Mouse (Mus musculus) midbrain, embryonic 15.5 days (tissue): ENCODE results near the gene Zfp398. TPM values are rescaled to one million over a fixed set of nuclear protein-coding genes. Genes with fewer than 3 reads are reported as not detected.

ENCODE experiments used
- ATAC-seq: fragments of 200-750 bp; cut with Nextera tagmentation; replicated peaks from 2 replicates; pipeline ENCODE4 v1.8.0; 2017; ENCODE audit warnings: moderate TSS enrichment
- H3K27ac ChIP-seq: fragments of 300-500 bp; sonication (generic); 2 replicates; pipeline ENCODE4 v1.5.1; 2015; ENCODE audit warnings: mild to moderate bottlenecking, inconsistent platforms
- H3K27me3 ChIP-seq: fragments of 300-500 bp; sonication (generic); replicated peaks from 2 replicates; pipeline ENCODE4 v1.6.1; 2015; ENCODE audit warnings: inconsistent platforms
- H3K36me3 ChIP-seq: fragments of 300-500 bp; sonication (generic); replicated peaks from 2 replicates; pipeline ENCODE4 v1.6.1; 2015; ENCODE audit warnings: inconsistent platforms
- H3K4me1 ChIP-seq: fragments of 300-500 bp; sonication (generic); 2 replicates; pipeline ENCODE4 v1.6.1; 2015; ENCODE audit warnings: inconsistent platforms
- H3K4me2 ChIP-seq: fragments of 300-500 bp; sonication (generic); 2 replicates; pipeline ENCODE4 v1.6.1; 2015; ENCODE audit warnings: inconsistent platforms, mild to moderate bottlenecking, moderate library complexity
- H3K4me3 ChIP-seq: fragments of 300-500 bp; sonication (generic); 2 replicates; pipeline ENCODE4 v1.5.1; 2015; ENCODE audit warnings: mild to moderate bottlenecking, inconsistent platforms
- H3K9ac ChIP-seq: fragments of 300-500 bp; sonication (generic); 2 replicates; pipeline ENCODE4 v1.6.1; 2015; ENCODE audit warnings: mild to moderate bottlenecking, inconsistent platforms
- H3K9me3 ChIP-seq: fragments of 300-500 bp; sonication (generic); 2 replicates; pipeline ENCODE4 v1.6.1; 2016; ENCODE audit warnings: inconsistent platforms
- WGBS: fragments of 180-500 bp; shearing (Covaris S2); methylation state at CpG from one replicate; pipeline ENCODE4 v1.1.7; 2015; ENCODE audit warnings: mixed read lengths; 5-methylcytosine and 5-hydroxymethylcytosine counted together
- polyA plus RNA-seq: library from polyadenylated mRNA; unstranded; fragments of >200 nt; fragmentation: Nextera tagmentation; extraction: Ambion mirVana; gene quantifications from 2 replicates; pipeline ENCODE4 v1.2.1, GENCODE M21; 2015

Zfp398 gene
- 20.9 and 22.5 TPM in 2 replicates for polyA plus RNA-seq

DNA sequence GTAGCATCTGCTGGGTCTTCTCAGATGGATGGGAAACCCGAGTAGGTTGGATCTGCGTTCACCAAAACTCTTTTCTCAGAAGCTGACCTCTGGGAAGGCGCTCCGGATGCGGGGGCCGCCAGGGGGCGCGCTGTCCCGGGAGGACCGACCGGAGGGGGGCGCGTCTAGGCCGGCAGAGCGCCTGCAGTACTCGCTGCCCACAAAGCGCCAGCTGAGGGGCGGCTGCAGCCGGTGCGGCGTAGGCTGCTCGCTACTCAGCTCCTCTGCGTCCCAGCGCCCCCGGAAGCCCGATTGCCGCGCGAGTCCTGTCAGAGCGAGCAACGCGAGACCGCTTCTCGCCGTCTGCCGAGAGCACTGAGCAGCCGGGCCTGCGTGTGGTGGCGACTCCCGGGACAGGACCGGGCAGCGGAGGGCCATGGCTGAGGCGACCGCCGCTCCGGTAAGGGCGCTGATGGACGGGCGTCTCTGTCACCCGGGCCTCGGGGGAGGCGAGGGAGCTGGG lies at the start of gene Zfp398:
Gene Zfp398, plus strand, starts transcription at position 180 of the 502 bp plus-strand sequence.
- peak within 1 kb of the TSS; percentile 92 for H3K9ac ChIP-seq
- WGBS: under 1% methylated on average over 51 of the region's 52 CpGs
- no peaks in the 10 kb centered on the region for H3K9me3 ChIP-seq
- H3K27me3 ChIP-seq: no peaks in the 10 kb centered on the region
- no peaks in the 10 kb centered on the region for H3K36me3 ChIP-seq
- H3K27ac ChIP-seq: peak within 1 kb of the TSS; percentile 98
- peak within 1 kb of the TSS; percentile 98 for H3K4me3 ChIP-seq
- H3K4me1 ChIP-seq: peaks cover 12% of the 10 kb centered on the region
- peak within 1 kb of the TSS; percentile 52 for H3K4me2 ChIP-seq
- ATAC-seq: peak; percentile 95

DNA sequence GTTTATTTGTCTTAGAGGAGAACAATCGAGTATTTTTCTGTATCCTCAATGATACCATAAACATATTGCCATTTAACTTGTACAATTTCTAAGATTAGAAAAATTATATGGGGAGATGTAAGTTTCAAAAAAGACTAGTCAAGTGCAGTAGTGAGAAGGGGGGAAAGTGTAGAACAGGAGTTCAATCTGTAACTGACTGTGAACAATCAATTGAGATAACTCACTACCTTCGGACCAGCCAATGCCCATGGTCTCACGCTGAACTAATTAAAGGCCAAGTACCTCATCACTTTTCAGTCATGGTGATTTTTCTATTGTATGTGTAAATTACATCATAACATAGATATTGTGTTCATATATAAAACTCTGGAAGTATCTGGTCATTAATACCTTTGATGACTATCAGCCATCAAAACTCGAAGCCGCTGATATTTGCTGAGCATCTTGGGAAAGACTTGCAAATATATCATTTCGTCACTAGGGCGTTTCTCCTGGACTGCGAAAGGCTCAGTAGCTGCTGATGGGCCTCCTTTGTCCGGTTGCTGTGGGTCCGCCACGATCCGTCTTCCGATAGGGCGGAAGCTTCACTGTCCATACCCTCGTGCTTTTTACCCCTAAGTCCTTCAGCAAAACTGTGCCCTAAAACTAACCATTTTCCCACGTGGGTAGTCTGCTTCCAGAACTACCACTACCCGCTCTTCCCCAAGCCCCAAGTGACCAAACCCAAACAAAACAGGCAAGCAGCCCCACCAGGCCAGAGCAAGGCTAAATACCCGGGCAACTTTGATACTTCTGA lies 47.3 kb upstream of the Zfp398 start:
- Histone ChIP-seq H3K36me3 (no peaks in the 10 kb centered on the region), H3K4me1 (peaks cover 6% of the 10 kb centered on the region), H3K4me3 (peak overlapping the region; percentile 46), H3K9ac (peak overlapping the region; percentile 60), H3K9me3 (no peaks in the 10 kb centered on the region), H3K27ac (peak overlapping the region; percentile 90), H3K27me3 (no peaks in the 10 kb centered on the region), H3K4me2 (peak overlapping the region; percentile 52)
- peak; percentile 96 for ATAC-seq
- WGBS: 1% methylated on average over 18 of the region's 18 CpGs

DNA sequence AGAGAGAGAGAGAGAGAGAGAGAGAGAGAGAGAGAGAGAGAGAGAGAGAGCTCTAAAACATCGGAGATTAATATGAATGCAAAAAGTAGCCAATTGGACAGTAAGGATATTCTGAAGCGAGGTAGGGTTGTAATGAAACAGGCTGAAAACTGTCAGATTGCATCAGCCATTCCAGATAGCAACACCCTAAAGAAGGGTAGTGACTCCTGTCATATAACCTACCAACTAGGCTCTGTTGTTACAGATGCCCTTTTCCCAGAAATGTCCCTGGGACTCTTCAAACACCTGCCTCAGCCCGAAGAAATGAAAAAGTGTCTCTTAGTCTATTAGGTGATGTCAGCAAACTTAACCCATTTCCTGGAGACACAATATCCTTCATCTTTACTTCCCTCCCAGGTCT lies 46.6 kb upstream of the Zfp398 start:
- peak overlapping the region; percentile 52 for H3K4me2 ChIP-seq
- H3K4me1 ChIP-seq: peaks cover 6% of the 10 kb centered on the region
- 30% methylated on average over 3 of the region's 3 CpGs for WGBS
- H3K4me3 ChIP-seq: peak overlapping the region; percentile 46
- peak overlapping the region; percentile 90 for H3K27ac ChIP-seq
- ATAC-seq: peak; percentile 48
- no peaks in the 10 kb centered on the region for H3K27me3 ChIP-seq
- H3K9ac ChIP-seq: peak overlapping the region; percentile 60
- H3K36me3 ChIP-seq: no peaks in the 10 kb centered on the region
- H3K9me3 ChIP-seq: no peaks in the 10 kb centered on the region

DNA sequence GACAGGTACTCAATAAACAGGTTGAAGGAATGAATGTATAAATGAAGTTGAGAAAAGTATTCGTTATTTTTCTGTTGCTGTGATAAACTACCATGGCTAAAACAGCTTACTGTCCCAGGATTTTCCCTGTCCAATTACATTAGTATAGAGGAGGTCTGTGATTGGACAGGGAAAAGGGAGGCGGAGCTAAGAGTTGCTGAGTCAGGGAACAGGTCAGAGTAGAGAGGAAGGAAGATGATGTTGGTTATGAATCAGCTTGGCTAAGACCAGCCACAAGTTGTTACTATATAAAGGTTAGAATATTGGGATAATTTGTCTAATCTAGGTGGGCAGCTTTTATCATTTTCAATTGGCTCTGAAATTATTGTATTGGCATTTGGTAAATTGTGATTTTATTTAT lies 44.7 kb upstream of the Zfp398 start:
- Histone ChIP-seq H3K36me3 (peaks cover 9% of the 10 kb centered on the region), H3K27ac (no peak overlapping the region), H3K9me3 (no peaks in the 10 kb centered on the region), H3K9ac (no peak overlapping the region), H3K4me3 (no peak overlapping the region), H3K4me2 (no peak overlapping the region), H3K4me1 (peaks cover 8% of the 10 kb centered on the region), H3K27me3 (no peaks in the 10 kb centered on the region)
- WGBS: 60% methylated on average over 2 of the region's 2 CpGs
- no peak for ATAC-seq

DNA sequence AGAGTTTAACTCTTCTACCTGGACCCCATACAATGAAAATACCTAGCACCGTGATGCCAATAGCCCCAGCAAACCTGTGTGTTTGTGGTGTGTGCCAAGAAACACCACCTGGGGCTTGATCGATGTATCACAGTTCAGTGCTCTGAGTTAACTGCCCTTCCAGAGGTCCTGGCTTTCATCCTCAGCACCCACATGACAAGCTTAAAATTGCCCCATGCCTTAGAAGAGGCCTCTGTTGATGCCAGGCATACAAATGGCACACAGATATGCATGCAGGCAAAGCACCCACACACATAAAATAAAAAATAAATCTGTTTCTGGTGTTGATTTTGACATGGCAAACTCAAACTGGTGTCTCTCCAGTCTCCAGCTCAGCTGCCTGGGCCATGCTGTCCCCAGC lies 42.9 kb upstream of the Zfp398 start:
- Histone ChIP-seq H3K9ac (no peak overlapping the region), H3K4me3 (no peak overlapping the region), H3K36me3 (peaks cover 24% of the 10 kb centered on the region), H3K4me1 (peaks cover 8% of the 10 kb centered on the region), H3K9me3 (no peaks in the 10 kb centered on the region), H3K27me3 (no peaks in the 10 kb centered on the region), H3K4me2 (no peak overlapping the region), H3K27ac (no peak overlapping the region)
- 92% methylated on average over 2 of the region's 2 CpGs for WGBS
- no peak for ATAC-seq

DNA sequence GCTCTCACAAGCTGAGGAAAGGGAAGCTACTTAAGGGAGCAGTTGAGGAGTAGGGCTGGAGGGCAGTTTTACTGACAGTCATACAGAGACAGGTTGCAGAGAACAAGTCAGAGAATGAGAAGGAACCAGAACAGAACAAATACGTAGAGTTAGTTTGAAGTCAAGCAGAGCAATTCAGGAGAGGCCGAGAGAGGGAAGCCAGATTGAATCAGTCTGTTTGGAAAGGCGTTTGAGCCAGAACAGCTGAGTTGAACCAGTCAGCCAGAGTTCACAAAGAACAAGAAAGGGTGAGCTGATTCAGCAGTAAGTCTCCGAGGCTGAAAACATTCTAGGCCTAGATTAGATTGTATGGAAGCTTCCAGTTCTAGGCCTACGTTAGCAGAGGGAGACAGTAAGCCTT lies 42.2 kb upstream of the Zfp398 start:
- ATAC-seq: no peak
- Histone ChIP-seq H3K27me3 (no peaks in the 10 kb centered on the region), H3K36me3 (peaks cover 26% of the 10 kb centered on the region), H3K4me1 (peaks cover 8% of the 10 kb centered on the region), H3K4me2 (no peak overlapping the region), H3K4me3 (no peak overlapping the region), H3K27ac (no peak overlapping the region), H3K9ac (no peak overlapping the region), H3K9me3 (no peaks in the 10 kb centered on the region)
- WGBS: 78% methylated on average over 5 of the region's 5 CpGs

DNA sequence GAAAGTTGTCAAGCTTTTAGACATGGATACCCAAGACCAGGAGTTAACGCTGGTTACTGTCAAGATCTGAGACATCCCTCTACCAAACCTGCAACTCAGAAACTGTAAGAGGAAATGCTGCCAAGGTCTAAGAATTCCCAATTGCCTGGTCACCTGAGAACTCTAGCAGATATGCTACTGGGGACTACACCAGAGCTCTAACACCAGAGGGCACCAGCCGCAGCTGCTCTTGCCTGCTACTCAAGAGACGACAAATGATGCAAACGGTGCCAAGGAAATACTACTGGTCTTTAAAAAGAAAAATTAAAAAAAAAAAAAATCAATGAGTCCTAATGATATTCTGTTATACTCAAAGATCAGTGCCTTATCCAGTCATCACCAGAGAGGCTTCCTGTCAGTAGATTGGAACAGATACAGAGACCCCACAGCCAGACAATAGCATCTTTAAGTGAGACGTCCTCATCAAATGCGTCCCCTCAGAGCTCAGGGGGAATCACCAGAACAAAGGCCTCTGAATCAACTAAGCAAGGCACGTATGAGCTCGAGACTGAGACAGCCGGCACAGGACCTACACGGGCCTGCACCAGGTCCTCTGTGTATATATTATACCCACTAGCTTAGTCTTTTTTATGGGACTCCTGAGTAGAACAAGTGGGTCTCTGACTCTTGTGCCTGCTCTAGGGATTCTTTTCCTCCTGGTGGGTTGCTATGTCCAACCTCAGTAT lies 41.2 kb upstream of the Zfp398 start:
- Histone ChIP-seq H3K36me3 (peaks cover 26% of the 10 kb centered on the region), H3K4me2 (no peak overlapping the region), H3K4me1 (peaks cover 3% of the 10 kb centered on the region; the same call in 1 of the 2 replicates), H3K27ac (peak overlapping the region; percentile 18; the same call in 1 of the 2 replicates), H3K9me3 (no peaks in the 10 kb centered on the region), H3K4me3 (no peak overlapping the region), H3K9ac (no peak overlapping the region), H3K27me3 (no peaks in the 10 kb centered on the region)
- 0 out of 2 replicates have a peak, but pooled peaks have one; percentile 18 for ATAC-seq
- 30% methylated on average over 10 of the region's 10 CpGs for WGBS

DNA sequence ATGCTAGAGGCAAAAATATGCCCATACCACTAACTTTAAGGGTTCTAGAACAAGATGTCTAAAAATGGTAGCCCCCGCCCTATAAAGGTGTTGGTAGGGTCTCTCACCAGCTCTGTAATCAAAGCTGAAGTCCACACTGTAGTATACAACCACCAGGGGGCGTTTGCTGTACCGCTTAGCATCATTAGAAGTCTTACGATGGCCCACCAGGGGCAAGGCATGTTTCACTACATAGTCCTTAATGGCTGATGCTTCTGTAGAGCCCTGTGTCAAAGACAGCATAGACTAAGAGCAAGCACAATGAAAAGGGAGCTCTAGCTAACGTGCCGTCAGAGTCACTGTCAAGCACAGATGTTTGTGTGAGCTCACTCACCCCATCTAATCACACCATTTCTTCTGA lies 36.4 kb upstream of the Zfp398 start:
- Histone ChIP-seq H3K27ac (no peak overlapping the region), H3K4me1 (0 out of 2 replicates have a peak, but pooled peaks cover 3% of the 10 kb centered on the region), H3K9me3 (no peaks in the 10 kb centered on the region), H3K4me3 (no peak overlapping the region), H3K9ac (no peak overlapping the region), H3K36me3 (peaks cover 65% of the 10 kb centered on the region), H3K4me2 (no peak overlapping the region), H3K27me3 (no peaks in the 10 kb centered on the region)
- 50% methylated on average over 6 of the region's 6 CpGs for WGBS
- peak; percentile 45 for ATAC-seq

DNA sequence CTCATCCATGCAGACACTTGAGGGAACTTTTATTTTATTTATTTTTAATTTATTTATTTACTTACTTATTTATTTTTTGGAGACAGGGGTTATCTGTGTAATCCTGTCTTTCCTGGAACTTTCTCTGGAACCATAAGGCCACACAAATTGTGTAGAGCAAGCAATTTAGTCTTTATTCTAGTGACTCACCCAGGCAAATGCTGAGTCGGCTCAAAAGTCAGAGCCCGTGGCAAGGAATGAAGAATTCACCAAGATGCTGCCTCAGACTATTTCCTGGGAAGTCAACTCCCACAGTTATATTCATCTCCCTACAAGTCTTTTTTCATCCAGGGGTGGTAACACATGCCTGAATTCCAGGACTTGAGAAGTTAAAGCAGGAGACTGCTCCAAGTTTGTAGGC lies 29.9 kb upstream of the Zfp398 start:
- Histone ChIP-seq H3K4me2 (no peak overlapping the region), H3K27me3 (no peaks in the 10 kb centered on the region), H3K9me3 (no peaks in the 10 kb centered on the region), H3K27ac (no peak overlapping the region), H3K4me1 (peaks cover 12% of the 10 kb centered on the region), H3K4me3 (no peak overlapping the region), H3K36me3 (peaks cover 56% of the 10 kb centered on the region), H3K9ac (no peak overlapping the region)
- no peak for ATAC-seq
- WGBS: 87% methylated on average over 2 of the region's 2 CpGs

DNA sequence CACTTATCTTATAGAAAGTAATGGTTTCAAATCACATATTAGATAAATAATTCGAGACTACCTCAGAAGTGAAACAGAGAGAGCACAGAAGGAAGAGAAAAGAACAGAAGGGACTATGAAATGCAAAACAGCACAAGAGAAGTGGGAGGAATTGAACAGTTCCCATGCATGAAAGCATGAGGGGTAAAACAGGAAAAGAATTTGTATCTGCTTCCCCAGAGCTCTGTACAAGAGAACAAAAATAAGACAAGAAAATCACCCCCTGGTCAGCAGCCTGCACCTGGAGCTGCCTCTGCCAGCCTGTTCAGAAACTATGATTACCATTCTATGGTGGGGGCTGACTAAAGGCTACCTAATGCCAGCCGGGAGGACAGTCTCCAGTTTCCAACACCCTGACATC lies 28.0 kb upstream of the Zfp398 start:
- H3K36me3 ChIP-seq: peaks cover 44% of the 10 kb centered on the region
- no peaks in the 10 kb centered on the region for H3K27me3 ChIP-seq
- no peak overlapping the region for H3K27ac ChIP-seq
- ATAC-seq: no peak
- peaks cover 29% of the 10 kb centered on the region for H3K4me1 ChIP-seq
- no peak overlapping the region for H3K4me3 ChIP-seq
- H3K9ac ChIP-seq: no peak overlapping the region
- 96% methylated on average over 2 of the region's 2 CpGs for WGBS
- H3K4me2 ChIP-seq: no peak overlapping the region
- no peaks in the 10 kb centered on the region for H3K9me3 ChIP-seq

DNA sequence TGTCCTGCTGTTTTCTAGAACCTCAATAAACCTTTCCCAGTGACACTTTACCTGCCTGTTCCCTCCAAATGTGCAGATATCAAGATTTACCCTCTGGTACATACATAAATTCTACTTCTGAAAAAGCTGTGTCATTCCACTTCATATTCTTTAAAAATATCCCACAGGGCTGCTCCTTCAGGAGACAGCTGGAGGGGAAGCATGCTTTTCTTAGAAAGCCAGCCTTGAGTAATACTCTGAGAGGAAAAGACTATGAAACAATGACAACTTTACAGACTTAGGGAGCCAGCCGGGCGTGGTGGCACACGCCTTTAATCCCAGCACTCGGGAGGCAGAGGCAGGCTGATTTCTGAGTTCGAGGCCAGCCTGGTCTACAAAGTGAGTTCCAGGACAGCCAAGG lies 26.9 kb upstream of the Zfp398 start:
- WGBS: 94% methylated on average over 5 of the region's 5 CpGs
- H3K27me3 ChIP-seq: no peaks in the 10 kb centered on the region
- no peaks in the 10 kb centered on the region for H3K9me3 ChIP-seq
- no peak overlapping the region for H3K4me2 ChIP-seq
- H3K27ac ChIP-seq: no peak overlapping the region
- ATAC-seq: no peak
- peaks cover 34% of the 10 kb centered on the region for H3K36me3 ChIP-seq
- no peak overlapping the region for H3K4me3 ChIP-seq
- H3K4me1 ChIP-seq: peaks cover 29% of the 10 kb centered on the region
- no peak overlapping the region for H3K9ac ChIP-seq

DNA sequence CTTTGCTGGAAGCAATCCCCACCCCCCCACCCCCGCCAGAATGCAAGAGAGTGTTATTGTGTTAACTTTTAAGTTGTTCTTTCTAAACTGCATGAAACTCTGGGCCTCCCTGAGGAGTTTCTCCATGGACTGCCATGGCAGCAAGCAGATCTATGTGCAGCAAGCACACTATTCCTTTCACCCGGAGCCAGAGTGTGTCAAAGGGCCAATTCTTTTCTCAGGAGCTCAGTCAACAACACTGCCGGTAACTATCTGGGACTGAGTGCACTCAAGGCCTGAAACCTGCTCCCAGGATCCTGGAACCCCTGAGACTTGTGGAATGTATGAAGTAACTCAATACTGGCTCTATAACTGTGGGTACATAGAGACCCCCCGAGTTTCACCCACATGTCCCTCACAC lies 26.4 kb upstream of the Zfp398 start:
- Histone ChIP-seq H3K4me2 (no peak overlapping the region), H3K9ac (no peak overlapping the region), H3K27ac (no peak overlapping the region), H3K36me3 (peaks cover 29% of the 10 kb centered on the region), H3K27me3 (no peaks in the 10 kb centered on the region), H3K4me1 (peaks cover 30% of the 10 kb centered on the region), H3K9me3 (no peaks in the 10 kb centered on the region), H3K4me3 (no peak overlapping the region)
- WGBS: 75% methylated on average over 4 of the region's 4 CpGs
- ATAC-seq: no peak
